Mouse (Mus musculus): Measurements from ENCODE around the gene Kremen1.

Gene Kremen1

GRCm38 (mm10) chr11:5215401-5216187, 45.8 kb downstream of the Kremen1 start:
- DNase-seq = no peak

GRCm38 (mm10) chr11:5214483-5215040, 46.8 kb downstream of the Kremen1 start:
- no peak for DNase-seq

GRCm38 (mm10) chr11:5203054-5203453, 58.3 kb downstream of the Kremen1 start:
- no peak for DNase-seq

- no peak for DNase-seq
Observed at GRCm38 (mm10) chr11:5201799-5202680, 59.3 kb downstream of the Kremen1 start.

GRCm38 (mm10) chr11:5199879-5200278, 61.5 kb downstream of the Kremen1 start:
- no peak for DNase-seq

GRCm38 (mm10) chr11:5197068-5197467, 64.3 kb downstream of the Kremen1 start:
- no peak for DNase-seq

- DNase-seq = no peak
Observed at GRCm38 (mm10) chr11:5196583-5196982, 64.8 kb downstream of the Kremen1 start.

- DNase-seq = no peak
Observed at GRCm38 (mm10) chr11:5193576-5193881, 67.8 kb downstream of the Kremen1 start.

GRCm38 (mm10) chr11:5192840-5193575, 68.3 kb downstream of the Kremen1 start:
- no peak for DNase-seq

GRCm38 (mm10) chr11:5192084-5192516, 69.3 kb downstream of the Kremen1 start:
- no peak for DNase-seq

GRCm38 (mm10) chr11:5189239-5189933, 72.0 kb downstream of the Kremen1 start:
- peak; percentile 14 for DNase-seq

GRCm38 (mm10) chr11:5188170-5188569, 73.2 kb downstream of the Kremen1 start:
- DNase-seq = no peak

- DNase-seq = no peak
Observed at GRCm38 (mm10) chr11:5184832-5185231, 76.5 kb downstream of the Kremen1 start.

GRCm38 (mm10) chr11:5184250-5184649, 77.1 kb downstream of the Kremen1 start:
- no peak for DNase-seq

- no peak for DNase-seq
Observed at GRCm38 (mm10) chr11:5182870-5183269, 78.5 kb downstream of the Kremen1 start.

GRCm38 (mm10) chr11:5181850-5182404, 79.4 kb downstream of the Kremen1 start:
- peak; percentile 82 for DNase-seq

- no peak for DNase-seq
Observed at GRCm38 (mm10) chr11:5179391-5179790, 82.0 kb downstream of the Kremen1 start.

GRCm38 (mm10) chr11:5177171-5177570, 84.2 kb downstream of the Kremen1 start:
- DNase-seq = no peak

- no peak for DNase-seq
Observed at GRCm38 (mm10) chr11:5176685-5177084, 84.7 kb downstream of the Kremen1 start.

- DNase-seq = no peak
Observed at GRCm38 (mm10) chr11:5175866-5176265, 85.5 kb downstream of the Kremen1 start.

GRCm38 (mm10) chr11:5175141-5175540, 86.2 kb downstream of the Kremen1 start:
- no peak for DNase-seq

GRCm38 (mm10) chr11:5172861-5173260, 88.5 kb downstream of the Kremen1 start:
- no peak for DNase-seq

Data from cerebellum, adult 9-11 months (tissue).